Mouse (Mus musculus) kidney, adult 2 months (tissue): Measurements from ENCODE around the gene Rdm1. TPM values are rescaled to one million over a fixed set of nuclear protein-coding genes. Genes with fewer than 3 reads are reported as not detected.
A peak's percentile ranks its signal among the peaks of the same experiment; 100 is the strongest.
"Not testable (repeated sequence)": the region's sequence is repeated elsewhere in the genome, so short reads cannot be mapped to it uniquely, and the experiment has no call there.

Experiments used
- DNase-seq: peaks from one replicate; pipeline ENCODE4 v3.0.0; 2021
- H3K27ac ChIP-seq: fragments of 200-500 bp; 2 replicates; pipeline ENCODE4 v1.5.1; 2012; ENCODE audit warnings: low read depth, low read length, control low read depth, inconsistent platforms; ENCODE audit not compliant: insufficient read depth
- H3K27me3 ChIP-seq: fragments of 200-500 bp; replicated peaks from 2 replicates; pipeline ENCODE4 v1.6.1; 2012; ENCODE audit warnings: mild to moderate bottlenecking, moderate library complexity, low read length, inconsistent platforms; ENCODE audit not compliant: control insufficient read depth, insufficient read depth
- H3K36me3 ChIP-seq: fragments of 200-500 bp; 2 replicates; pipeline ENCODE4 v1.6.1; 2012; ENCODE audit warnings: mild to moderate bottlenecking, moderate library complexity, low read length, inconsistent platforms; ENCODE audit not compliant: control insufficient read depth, insufficient read depth
- H3K4me1 ChIP-seq: fragments of 200-500 bp; 2 replicates; pipeline ENCODE4 v1.6.1; 2011; ENCODE audit warnings: low read length; ENCODE audit not compliant: control insufficient read depth, insufficient read depth
- H3K4me3 ChIP-seq: fragments of 200-500 bp; 2 replicates; pipeline ENCODE4 v1.5.1; 2011; ENCODE audit warnings: mild to moderate bottlenecking, low read depth, low read length, control low read depth; ENCODE audit not compliant: insufficient read depth
- CTCF ChIP-seq: fragments of 200-500 bp; conservative IDR thresholded peaks from 2 replicates; pipeline ENCODE4 v1.5.1; 2011; ENCODE audit warnings: low read depth, mild to moderate bottlenecking, control low read depth, low read length, moderate library complexity, mixed read lengths; ENCODE audit not compliant: insufficient read depth, insufficient read length
- POLR2A ChIP-seq: fragments of 200-500 bp; IDR thresholded peaks from one replicate; pipeline ENCODE4 v1.6.1; 2011; ENCODE audit warnings: low read depth, low read length, control low read depth
- WGBS: fragments of 180-500 bp; shearing (Covaris S2); methylation state at CpG from one replicate; pipeline ENCODE4 v1.1.7; 2018; 5-methylcytosine and 5-hydroxymethylcytosine counted together
- polyA plus RNA-seq: library from polyadenylated mRNA; depleted of rRNA; stranded (reverse); fragments of >200 nt; gene quantifications from 2 replicates; pipeline ENCODE4 v1.2.3, GENCODE M21; 2012

Rdm1 gene
- polyA plus RNA-seq, 1 experiment: 41.0 TPM

DNA sequence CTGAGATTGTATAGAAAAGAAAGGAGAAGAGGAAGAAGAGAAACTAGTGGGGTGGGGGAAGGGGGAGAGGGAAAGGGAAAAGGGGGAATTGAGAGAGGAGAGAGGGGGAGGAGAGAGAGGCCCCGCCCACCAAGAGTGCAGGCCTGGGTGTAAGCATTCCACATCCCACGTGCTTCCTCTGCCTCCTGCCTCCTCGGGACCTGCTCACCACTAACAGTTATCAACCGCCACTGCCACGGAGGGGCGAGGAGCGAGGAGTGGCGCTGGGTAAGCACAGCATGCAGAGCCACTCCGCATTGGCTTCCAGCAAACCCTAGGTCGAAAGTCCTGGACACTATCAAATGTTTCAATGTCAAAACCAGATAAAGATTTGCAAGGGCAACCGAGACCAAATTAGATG, 16.6 kb upstream of the Rdm1 start:
- Histone ChIP-seq H3K4me3 (no peak overlapping the region), H3K27ac (no peak overlapping the region), H3K4me1 (no peaks in the 10 kb centered on the region), H3K36me3 (no peaks in the 10 kb centered on the region), H3K27me3 (no peaks in the 10 kb centered on the region)
- no peak for DNase-seq
- 23% methylated on average over 11 of the region's 11 CpGs for WGBS
- TF ChIP-seq CTCF (no peak), POLR2A (no peak)

- WGBS: 67% methylated on average over 6 of the region's 6 CpGs
- H3K36me3 ChIP-seq: no peaks in the 10 kb centered on the region
- DNase-seq: no peak
- H3K27me3 ChIP-seq: no peaks in the 10 kb centered on the region
- TF ChIP-seq POLR2A (no peak), CTCF (no peak)
- H3K4me1 ChIP-seq: no peaks in the 10 kb centered on the region
- H3K4me3 ChIP-seq: no peak overlapping the region
- H3K27ac ChIP-seq: no peak overlapping the region
Observed at GRCm38 (mm10) chr11:101613596-101613995, 13.4 kb upstream of the Rdm1 start.

- TF ChIP-seq POLR2A (no peak), CTCF (no peak)
- Histone ChIP-seq H3K4me1 (no peaks in the 10 kb centered on the region), H3K36me3 (no peaks in the 10 kb centered on the region), H3K4me3 (no peak overlapping the region), H3K27me3 (no peaks in the 10 kb centered on the region), H3K27ac (no peak overlapping the region)
- no peak for DNase-seq
- 80% methylated on average over 4 of the region's 4 CpGs for WGBS
Observed at GRCm38 (mm10) chr11:101614116-101614515, 12.9 kb upstream of the Rdm1 start.

- no peak overlapping the region for H3K27ac ChIP-seq
- no peak for TF ChIP-seq CTCF
- no peak for TF ChIP-seq POLR2A
- H3K4me3 ChIP-seq: no peak overlapping the region
- no peaks in the 10 kb centered on the region for H3K27me3 ChIP-seq
- WGBS: 70% methylated on average over 6 of the region's 6 CpGs
- H3K4me1 ChIP-seq: no peaks in the 10 kb centered on the region
- H3K36me3 ChIP-seq: no peaks in the 10 kb centered on the region
- DNase-seq: no peak
Observed at GRCm38 (mm10) chr11:101615380-101615779, 11.6 kb upstream of the Rdm1 start.

DNA sequence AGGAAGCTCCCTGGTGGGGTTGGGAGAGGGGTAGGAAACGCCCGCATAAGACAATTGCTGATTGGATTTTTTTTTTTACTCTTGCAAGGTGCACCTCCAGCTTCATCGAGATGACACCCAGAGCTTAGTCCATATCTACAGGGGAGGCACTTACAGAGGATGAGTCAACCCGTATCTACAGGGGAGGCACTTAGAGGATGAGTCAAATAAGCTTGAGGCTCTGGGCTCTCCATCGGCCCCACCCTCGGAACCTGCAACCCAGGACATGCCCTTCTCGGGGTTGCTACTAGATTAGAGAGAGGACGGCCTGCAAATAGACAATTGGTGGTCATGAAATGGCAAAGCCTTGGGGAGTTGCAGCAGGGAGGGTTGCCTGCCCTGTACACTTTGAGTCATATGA, 10.9 kb upstream of the Rdm1 start:
- Histone ChIP-seq H3K36me3 (no peaks in the 10 kb centered on the region), H3K4me1 (no peaks in the 10 kb centered on the region), H3K27me3 (no peaks in the 10 kb centered on the region), H3K4me3 (no peak overlapping the region), H3K27ac (no peak overlapping the region)
- no peak for DNase-seq
- 93% methylated on average over 8 of the region's 8 CpGs for WGBS
- TF ChIP-seq POLR2A (no peak), CTCF (no peak)

GRCm38 (mm10) chr11:101616948-101617767, 9.8 kb upstream of the Rdm1 start:
- TF ChIP-seq POLR2A (no peak), CTCF (no peak)
- H3K36me3 ChIP-seq: no peaks in the 10 kb centered on the region
- 32% methylated on average over 18 of the region's 18 CpGs for WGBS
- H3K27me3 ChIP-seq: no peaks in the 10 kb centered on the region
- H3K4me1 ChIP-seq: no peaks in the 10 kb centered on the region
- H3K4me3 ChIP-seq: no peak overlapping the region
- no peak overlapping the region for H3K27ac ChIP-seq
- no peak for DNase-seq

- Histone ChIP-seq H3K4me3 (no peak overlapping the region), H3K27me3 (no peaks in the 10 kb centered on the region), H3K4me1 (no peaks in the 10 kb centered on the region), H3K27ac (no peak overlapping the region), H3K36me3 (no peaks in the 10 kb centered on the region)
- 12% methylated on average over 8 of the region's 8 CpGs for WGBS
- TF ChIP-seq CTCF (no peak), POLR2A (no peak)
- peak; percentile 31 for DNase-seq
Observed at GRCm38 (mm10) chr11:101617849-101618248, 9.1 kb upstream of the Rdm1 start.

GRCm38 (mm10) chr11:101618596-101618995, 8.4 kb upstream of the Rdm1 start:
- Histone ChIP-seq H3K4me3 (no peak overlapping the region), H3K27me3 (no peaks in the 10 kb centered on the region), H3K36me3 (no peaks in the 10 kb centered on the region), H3K4me1 (no peaks in the 10 kb centered on the region), H3K27ac (no peak overlapping the region)
- TF ChIP-seq CTCF (no peak), POLR2A (no peak)
- 81% methylated on average over 3 of the region's 3 CpGs for WGBS
- DNase-seq: no peak

DNA sequence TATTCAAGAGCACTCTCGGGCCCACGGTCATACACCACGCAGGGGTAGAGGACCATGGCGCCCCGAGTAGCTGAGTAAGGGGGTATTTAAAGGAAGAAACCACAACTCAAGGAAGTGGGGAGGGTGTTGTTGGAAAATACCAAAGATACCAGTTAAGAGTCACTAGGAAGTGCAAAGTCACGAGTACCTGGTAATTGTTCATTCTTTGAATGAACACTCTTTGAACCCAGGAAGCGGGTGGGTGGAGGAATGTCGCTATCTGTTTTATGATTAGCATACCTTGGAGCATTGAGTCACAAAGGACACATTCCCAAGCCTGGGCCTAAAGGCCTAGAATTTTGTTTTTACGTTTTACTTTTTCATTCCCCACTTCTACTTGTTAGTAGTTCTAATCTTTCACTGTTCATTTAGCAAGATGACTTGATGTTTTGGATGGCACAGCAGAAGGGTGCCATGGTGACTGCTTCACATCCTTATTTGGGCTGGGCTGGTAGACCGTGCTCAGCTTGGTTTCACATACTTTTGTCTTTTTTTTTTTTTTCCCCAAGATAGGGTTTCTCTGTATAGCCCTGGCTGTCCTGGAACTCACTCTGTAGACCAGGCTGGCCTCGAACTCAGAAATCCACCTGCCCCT, 6.9 kb upstream of the Rdm1 start:
- not testable (repeated sequence) for H3K27me3 ChIP-seq, H3K27ac ChIP-seq, H3K4me1 ChIP-seq, H3K36me3 ChIP-seq, H3K4me3 ChIP-seq, DNase-seq
- 78% methylated on average over 11 of the region's 11 CpGs for WGBS
